Mouse (Mus musculus) MEL (cell line): ENCODE measurements at regions not wholly inside any gene's neighbourhood (a gene's known extent, or its start where the extent isn't known, plus 50 kb on each side); places are given as distances from the start of the nearest gene placed in this dataset.

Experiments
- CTCF ChIP-seq, 3 experiments: IDR thresholded peaks in 2 of 3; conservative IDR thresholded peaks in 1 of 3; 2 replicates each; pipeline ENCODE4 v1.5.1; 2011 to 2012; ENCODE audit warnings: low read length in 3 of 3, low read depth in 2 of 3, mild to moderate bottlenecking in 2 of 3, improper control_type of control experiment in 1 of 3, inconsistent platforms in 1 of 3, mixed read lengths in 1 of 3, moderate library complexity in 1 of 3; ENCODE audit not compliant: control insufficient read depth in 1 of 3, insufficient read depth in 1 of 3, poor library complexity in 1 of 3, severe bottlenecking in 1 of 3
- E2F4 ChIP-seq: IDR thresholded peaks from 2 replicates; pipeline ENCODE4 v1.6.1; 2011; ENCODE audit warnings: low read depth, low read length, improper control_type of control experiment, borderline replicate concordance
- ELF1 ChIP-seq: IDR thresholded peaks from 2 replicates; pipeline ENCODE4 v1.6.1; 2014; ENCODE audit warnings: low read depth, mild to moderate bottlenecking, inconsistent platforms, low read length, improper control_type of control experiment, moderate library complexity
- EP300 ChIP-seq, 2 experiments: IDR thresholded peaks; 2 replicates each; pipeline ENCODE4 v1.6.1; 2011; ENCODE audit warnings: improper control_type of control experiment in 2 of 2, low read length in 2 of 2, low read depth in 1 of 2, mild to moderate bottlenecking in 1 of 2
- GATA1 ChIP-seq: IDR thresholded peaks from 2 replicates; pipeline ENCODE4 v1.6.1; 2011; ENCODE audit warnings: low read depth, low read length, improper control_type of control experiment
- HCFC1 ChIP-seq: IDR thresholded peaks from 2 replicates; pipeline ENCODE4 v1.6.1; 2012; ENCODE audit warnings: low read depth, mild to moderate bottlenecking, inconsistent platforms, low read length, improper control_type of control experiment, moderate library complexity
- JUND ChIP-seq: IDR thresholded peaks from 2 replicates; pipeline ENCODE4 v1.6.1; 2011; ENCODE audit warnings: low read depth, mild to moderate bottlenecking, improper control_type of control experiment, low read length
- POLR2A ChIP-seq, 2 experiments: IDR thresholded peaks; 2 replicates each; pipeline ENCODE4 v1.6.1; 2011 to 2012; ENCODE audit warnings: low read length in 2 of 2, mild to moderate bottlenecking in 2 of 2, control low read depth in 1 of 2, improper control_type of control experiment in 1 of 2, low read depth in 1 of 2, moderate library complexity in 1 of 2; ENCODE audit not compliant: control insufficient read depth in 1 of 2, insufficient read depth in 1 of 2, poor library complexity in 1 of 2
- SIN3A ChIP-seq: IDR thresholded peaks from 2 replicates; pipeline ENCODE4 v1.6.1; 2012; ENCODE audit warnings: low read length, improper control_type of control experiment, inconsistent platforms
- SMC3 ChIP-seq: IDR thresholded peaks from 2 replicates; pipeline ENCODE4 v1.6.1; 2011; ENCODE audit warnings: low read depth, low read length, improper control_type of control experiment
- USF2 ChIP-seq, 2 experiments: IDR thresholded peaks; 2 replicates each; pipeline ENCODE4 v1.6.1; 2011 to 2012; ENCODE audit warnings: improper control_type of control experiment in 2 of 2, low read length in 2 of 2, borderline replicate concordance in 1 of 2, inconsistent platforms in 1 of 2, low read depth in 1 of 2, mild to moderate bottlenecking in 1 of 2; ENCODE audit not compliant: insufficient read depth in 1 of 2
- ZC3H11A ChIP-seq: IDR thresholded peaks from 2 replicates; pipeline ENCODE4 v1.6.1; 2012; ENCODE audit warnings: low read depth, mild to moderate bottlenecking, inconsistent platforms, low read length, improper control_type of control experiment
- ZKSCAN1 ChIP-seq: IDR thresholded peaks from 2 replicates; pipeline ENCODE4 v1.6.1; 2012; ENCODE audit warnings: low read depth, mild to moderate bottlenecking, inconsistent platforms, low read length, improper control_type of control experiment, moderate library complexity

- TF ChIP-seq SMC3 (no peak), POLR2A (IDR thresholded peaks at IDR 0.05; ENCODE audit: control insufficient read depth in 1 of 2, insufficient read depth in 1 of 2, low read depth in 1 of 2, low read length in 2 of 2, poor library complexity in 1 of 2) (no peak), ELF1 (no peak), ZC3H11A (no peak), EP300 (IDR thresholded peaks at IDR 0.05; ENCODE audit: low read depth in 1 of 2, low read length in 2 of 2) (no peak), HCFC1 (no peak), E2F4 (no peak), CTCF (IDR thresholded peaks at IDR 0.05 in 2 of 3, conservative IDR thresholded peaks at IDR 0.05 in 1 of 3; ENCODE audit: control insufficient read depth in 1 of 3, insufficient read depth in 1 of 3, low read depth in 2 of 3, low read length in 3 of 3, poor library complexity in 1 of 3, severe bottlenecking in 1 of 3) (no peak), USF2 (IDR thresholded peaks at IDR 0.05; ENCODE audit: borderline replicate concordance in 1 of 2, insufficient read depth in 1 of 2, low read depth in 1 of 2, low read length in 2 of 2) (no peak), SIN3A (no peak), ZKSCAN1 (no peak), GATA1 (no peak; the same call in 1 of the 2 replicates), JUND (no peak)
Observed at GRCm38 (mm10) chr1:52565812-52566211, 64.7 kb upstream of the Nemp2 start.
